ENCODE assay signal across 17 mouse cellular contexts in the genomic region with DNA sequence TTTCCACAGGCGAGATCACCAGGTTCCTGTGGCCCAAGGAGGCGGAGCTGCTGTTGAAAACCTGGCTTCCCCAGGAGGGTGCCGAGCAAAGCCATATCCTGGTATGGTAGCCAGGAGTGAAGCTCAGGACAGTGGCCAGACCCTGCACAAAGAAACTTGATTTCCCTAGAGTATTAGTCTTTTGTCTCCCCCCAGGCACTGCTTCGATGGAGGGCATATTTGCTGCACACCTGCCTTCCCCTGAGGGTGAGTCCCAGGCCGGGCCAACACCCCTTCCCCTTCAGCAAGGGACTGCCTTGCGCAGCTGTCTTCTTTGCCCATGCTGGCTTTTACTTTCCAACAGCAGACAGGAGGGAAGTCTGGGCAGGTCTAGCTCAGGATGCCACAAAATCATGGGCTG. TPM values are rescaled to one million over a fixed set of nuclear protein-coding genes. Genes with fewer than 3 reads are reported as not detected.
DNase-seq lines count a peak whose midpoint lies in the region; ATAC-seq and TF ChIP-seq lines count a peak whose summit lies in the region.
"Had no signal": no experiment of that assay in that cellular context is flagged by ENCODE, and none has a peak within 500 bp of the region (broad histone marks: within the 10 kb centered on the region; RNA-seq: fewer than 3 reads in every experiment).

No protein-coding gene starts in this region.

- no peak for TF ChIP-seq POLR2A in CH12.LX (IDR thresholded peaks at IDR 0.05; ENCODE audit: low read depth, low read length)

- in situ Hi-C loops in CH12.LX (cut with MboI; ENCODE audit: low pct_ligation_motif_present, low pct_unique_long_range_greater_than_20kb, low sequenced_read_pairs) = loop anchor here (5.0 kb wide), 1 partner anchor 49 kb away; a partner anchor contains a TSS

- H3K9ac ChIP-seq in kidney, embryonic 14.5 days (ENCODE audit: low read depth, low read length) = 0 out of 2 replicates have a peak overlapping the region, but pooled peaks have one; percentile 47
- peak overlapping the region; percentile 78 for H3K9ac ChIP-seq in CH12.LX (ENCODE audit: insufficient read depth, low read depth)
- no peak overlapping the region for H3K9ac ChIP-seq in liver, embryonic 15.5 days

- H3K36me3 ChIP-seq in kidney, embryonic 14.5 days (ENCODE audit: control insufficient read depth, insufficient read depth, low read length) = peaks cover 28% of the 10 kb centered on the region
- peaks cover 41 to 72% of the 10 kb centered on the region in 2 experiments for H3K36me3 ChIP-seq in CH12.LX (replicated peaks in 1 of 2; ENCODE audit: control insufficient read depth in 1 of 2, insufficient read depth in 1 of 2, low read length in 1 of 2)
- peaks cover 29% of the 10 kb centered on the region for H3K36me3 ChIP-seq in liver, embryonic 15.5 days (replicated peaks)

- 61% methylated on average over 6 of the region's 6 CpGs for WGBS in kidney, embryonic 14.5 days
- WGBS in liver, embryonic 15.5 days (ENCODE audit: insufficient replicate concordance) = 57% methylated on average over 6 of the region's 6 CpGs

- no peak overlapping the region for H3K4me3 ChIP-seq in kidney, embryonic 14.5 days (ENCODE audit: low read length)
- peak overlapping the region; percentile 58 to 70 (median 68) for H3K4me3 ChIP-seq in CH12.LX (replicated peaks in 1 of 3; ENCODE audit: low read depth in 2 of 3, low read length in 2 of 3, poor library complexity in 1 of 3)
- H3K4me3 ChIP-seq in liver, embryonic 15.5 days (replicated peaks) = no peak overlapping the region

- TF ChIP-seq RAD21 in CH12.LX (IDR thresholded peaks at IDR 0.05; ENCODE audit: low read depth, low read length) = no peak

- TF ChIP-seq CTCF in CH12.LX (conservative IDR thresholded peaks at IDR 0.05 in 1 of 2, IDR thresholded peaks at IDR 0.05 in 1 of 2; ENCODE audit: low read depth in 2 of 2, low read length in 2 of 2) = no peak

- no peak for TF ChIP-seq EP300 in CH12.LX (IDR thresholded peaks at IDR 0.05; ENCODE audit: low read length)

- H3K79me2 ChIP-seq in CH12.LX (replicated peaks; ENCODE audit: control insufficient read depth, extremely low read depth, insufficient read depth, poor library complexity, severe bottlenecking) = no peaks in the 10 kb centered on the region

- ATAC-seq in kidney, embryonic 14.5 days (ENCODE audit: low FRiP score, low TSS enrichment) = no peak
- ATAC-seq in liver, embryonic 15.5 days (ENCODE audit: insufficient read depth) = no peak

- no peaks in the 10 kb centered on the region for H3K27me3 ChIP-seq in kidney, embryonic 14.5 days (ENCODE audit: control insufficient read depth, insufficient read depth, low read length)
- no peaks in the 10 kb centered on the region for H3K27me3 ChIP-seq in CH12.LX (replicated peaks)
- no peaks in the 10 kb centered on the region for H3K27me3 ChIP-seq in liver, embryonic 15.5 days

- 0 out of 2 replicates have a peak overlapping the region, but pooled peaks have one; percentile 8 for H3K27ac ChIP-seq in kidney, embryonic 14.5 days (ENCODE audit: low read depth, low read length)
- H3K27ac ChIP-seq in CH12.LX (ENCODE audit: insufficient read depth, low read depth) = peak overlapping the region; percentile 81; the same call in 1 of the 2 replicates
- H3K27ac ChIP-seq in liver, embryonic 15.5 days (replicated peaks) = 0 out of 2 replicates have a peak overlapping the region, but pooled peaks have one; percentile 24
- H3K27ac ChIP-seq: gastrocnemius, adult 2 months had no signal

- H3K4me2 ChIP-seq in kidney, embryonic 14.5 days (replicated peaks; ENCODE audit: low read depth, low read length) = no peak overlapping the region
- peak overlapping the region; percentile 92 for H3K4me2 ChIP-seq in CH12.LX (ENCODE audit: insufficient read depth, low read depth, poor library complexity, severe bottlenecking)
- peak overlapping the region; percentile 54; the same call in 1 of the 2 replicates for H3K4me2 ChIP-seq in liver, embryonic 15.5 days

- 0 out of 2 replicates have a peak, but pooled peaks cover 7% of the 10 kb centered on the region for H3K4me1 ChIP-seq in kidney, embryonic 14.5 days (ENCODE audit: control insufficient read depth, insufficient read depth, low read length)
- peaks cover 2 to 56% of the 10 kb centered on the region in 2 experiments; a peak in 2 of 4 replicates for H3K4me1 ChIP-seq in CH12.LX (ENCODE audit: control insufficient read depth in 1 of 2, insufficient read depth in 2 of 2)
- peaks cover 11% of the 10 kb centered on the region for H3K4me1 ChIP-seq in liver, embryonic 15.5 days (replicated peaks)

- peak; percentile 14 for DNase-seq in cerebellum, adult 11-12 months
- DNase-seq in cerebellum, postnatal 36 days = no peak
- no peak for DNase-seq in kidney, adult 9 months
- peak; percentile 18 for DNase-seq in CH12.LX (ENCODE audit: extremely low read depth)
- DNase-seq in urinary bladder, postnatal 10 days (ENCODE audit: low spot score) = no peak
- no peak for DNase-seq in adrenal gland, postnatal 14 days
- DNase-seq: gastrocnemius, adult 2 months; heart, postnatal 4 days; right cerebral cortex, postnatal 4 days had no signal

- dilution Hi-C loops in CH12.LX (cut with MboI; ENCODE audit: extremely low pct_ligation_motif_present, extremely low pct_unique_long_range_greater_than_20kb, low sequenced_read_pairs) = no loop called here

- no peaks in the 10 kb centered on the region for H3K9me3 ChIP-seq in kidney, embryonic 14.5 days (ENCODE audit: control insufficient read depth, low read length)
- H3K9me3 ChIP-seq in CH12.LX (replicated peaks; ENCODE audit: low read length) = no peaks in the 10 kb centered on the region
- H3K9me3 ChIP-seq in liver, embryonic 15.5 days (replicated peaks) = no peaks in the 10 kb centered on the region
- H3K9me3 ChIP-seq: embryonic facial prominence, embryonic 10.5 days; forebrain, embryonic 10.5 days had no signal

TF ChIP-seq in CH12.LX, 34 proteins besides CTCF, POLR2A, EP300 and RAD21:
- TF ChIP-seq ETS1 (conservative IDR thresholded peaks at IDR 0.05; ENCODE audit: low read depth, low read length) = no peak
- no peak for TF ChIP-seq MAFK (IDR thresholded peaks at IDR 0.05; ENCODE audit: insufficient replicate concordance, low read length)
- TF ChIP-seq MAX (IDR thresholded peaks at IDR 0.05; ENCODE audit: low read length) = no peak
- TF ChIP-seq MEF2A (IDR thresholded peaks at IDR 0.05; ENCODE audit: borderline replicate concordance, low read depth, low read length) = no peak
- no peak for TF ChIP-seq ELF1 (IDR thresholded peaks at IDR 0.05; ENCODE audit: low read depth, low read length)
- TF ChIP-seq BHLHE40 (IDR thresholded peaks at IDR 0.05; ENCODE audit: low read depth, low read length) = no peak
- TF ChIP-seq JUND (conservative IDR thresholded peaks at IDR 0.05; ENCODE audit: low read depth, low read length) = no peak
- no peak for TF ChIP-seq NRF1 (IDR thresholded peaks at IDR 0.05; ENCODE audit: low read depth, low read length)
- no peak for TF ChIP-seq TCF12 (IDR thresholded peaks at IDR 0.05; ENCODE audit: low read depth, low read length)
- no peak for TF ChIP-seq ZKSCAN1 (IDR thresholded peaks at IDR 0.05; ENCODE audit: borderline replicate concordance, low read depth, low read length)
- TF ChIP-seq UBTF (IDR thresholded peaks at IDR 0.05; ENCODE audit: low read depth, low read length) = no peak
- TF ChIP-seq USF2 (conservative IDR thresholded peaks at IDR 0.05; ENCODE audit: low read depth, low read length) = no peak
- TF ChIP-seq GABPA (IDR thresholded peaks at IDR 0.05; ENCODE audit: insufficient replicate concordance, low read depth, low read length) = no peak

RNA-seq across cellular contexts. Expression of a gene that starts 0.5 kb away (rescaled TPM):
- polyA plus RNA-seq in kidney, embryonic 14.5 days (2014; fragmentation: Nextera tagmentation; extraction: Ambion mirVana) = 0.33 and 0.65 TPM in 2 replicates
- total RNA-seq in CH12.LX (2012; rRNA removed) (7.5 and 7.6 TPM in 2 replicates), CH12.LX (2014; rRNA removed) (1.7 and 2.0 TPM in 2 replicates)
- 32.6 and 33.2 TPM in 2 replicates for polyA plus RNA-seq in CH12.LX (2012; ENCODE audit: insufficient read length, low read depth)
- 0.35 and 0.74 TPM in 2 replicates for polyA plus RNA-seq in liver, embryonic 15.5 days (2015; fragmentation: Nextera tagmentation; extraction: Ambion mirVana)
- total RNA-seq in adrenal gland, postnatal 14 days (2021) = 3.1 and 8.1 TPM in 2 replicates

RNA-seq across cellular contexts. Expression of a gene that starts 14.4 kb away (rescaled TPM):
- 50.3 and 62.0 TPM in 2 replicates for polyA plus RNA-seq in kidney, embryonic 14.5 days (2014; fragmentation: Nextera tagmentation; extraction: Ambion mirVana)
- 10.9 and 11.9 TPM in 2 replicates for total RNA-seq in CH12.LX (2012; rRNA removed)
- 4.8 and 5.2 TPM in 2 replicates for total RNA-seq in CH12.LX (2014; rRNA removed)
- 31.8 and 40.0 TPM in 2 replicates for polyA plus RNA-seq in CH12.LX (2012; ENCODE audit: insufficient read length, low read depth)
- 22.4 and 23.6 TPM in 2 replicates for polyA plus RNA-seq in liver, embryonic 15.5 days (2015; fragmentation: Nextera tagmentation; extraction: Ambion mirVana)
- total RNA-seq in adrenal gland, postnatal 14 days (2021) = 23.3 and 23.8 TPM in 2 replicates

RNA-seq across cellular contexts. Expression of a gene that starts 14.4 kb away (rescaled TPM):
- 15.6 and 16.1 TPM in 2 replicates for polyA plus RNA-seq in kidney, embryonic 14.5 days (2014; fragmentation: Nextera tagmentation; extraction: Ambion mirVana)
- 17.5 and 32.3 TPM in 2 replicates for total RNA-seq in CH12.LX (2012; rRNA removed)
- 18.9 and 23.3 TPM in 2 replicates for total RNA-seq in CH12.LX (2014; rRNA removed)
- polyA plus RNA-seq in CH12.LX (2012; ENCODE audit: insufficient read length, low read depth) = 10.0 and 15.9 TPM in 2 replicates
- polyA plus RNA-seq in liver, embryonic 15.5 days (2015; fragmentation: Nextera tagmentation; extraction: Ambion mirVana) = 6.1 and 6.3 TPM in 2 replicates
- 10.6 and 11.0 TPM in 2 replicates for total RNA-seq in adrenal gland, postnatal 14 days (2021)

RNA-seq across cellular contexts. Expression of a gene that starts 20.9 kb away (rescaled TPM):
- polyA plus RNA-seq in kidney, embryonic 14.5 days (2014; fragmentation: Nextera tagmentation; extraction: Ambion mirVana) = 0.16 TPM in 1 of 2 replicates, not detected in the other
- total RNA-seq in CH12.LX (2012; rRNA removed) = 0.25 TPM in 1 of 2 replicates, not detected in the other
- total RNA-seq in CH12.LX (2014; rRNA removed) = not detected in 2 replicates
- not detected in 2 replicates for polyA plus RNA-seq in CH12.LX (2012; ENCODE audit: insufficient read length, low read depth)
- not detected in 2 replicates for polyA plus RNA-seq in liver, embryonic 15.5 days (2015; fragmentation: Nextera tagmentation; extraction: Ambion mirVana)
- total RNA-seq in adrenal gland, postnatal 14 days (2021) = not detected in 2 replicates
- total RNA-seq: adrenal gland, adult 18-20 months; gastrocnemius, adult 2 months; heart, postnatal 4 days; layer of hippocampus, postnatal 25 days had no signal
- polyA plus RNA-seq: embryonic facial prominence, embryonic 10.5 days; kidney, embryonic 16.5 days; liver, embryonic 16.5 days had no signal

RNA-seq across cellular contexts. Expression of a gene that starts 21.5 kb away (rescaled TPM):
- 33.0 and 36.2 TPM in 2 replicates for polyA plus RNA-seq in kidney, embryonic 14.5 days (2014; fragmentation: Nextera tagmentation; extraction: Ambion mirVana)
- total RNA-seq in CH12.LX (2012; rRNA removed) (25.2 and 27.4 TPM in 2 replicates), CH12.LX (2014; rRNA removed) (15.6 and 17.7 TPM in 2 replicates)
- 30.8 and 35.9 TPM in 2 replicates for polyA plus RNA-seq in CH12.LX (2012; ENCODE audit: insufficient read length, low read depth)
- polyA plus RNA-seq in liver, embryonic 15.5 days (2015; fragmentation: Nextera tagmentation; extraction: Ambion mirVana) = 4.4 and 5.2 TPM in 2 replicates
- total RNA-seq in adrenal gland, postnatal 14 days (2021) = 5.4 and 6.0 TPM in 2 replicates

Comparison
In these comparisons a context has a peak if more than half of its experiments do, and no peak if none do; other contexts are left out.
1. DNase-seq: peak in cerebellum, adult 11-12 months (single experiment) and CH12.LX (single experiment); none in cerebellum, postnatal 36 days (0 of 2), kidney, adult 9 months (single experiment), urinary bladder, postnatal 10 days (single experiment) and adrenal gland, postnatal 14 days (single experiment).
2. H3K27ac ChIP-seq: peak in every context shown above with its lines; median percentile 81 in CH12.LX; 24 in liver, embryonic 15.5 days; 8 in kidney, embryonic 14.5 days.
3. H3K4me3 ChIP-seq: peak in CH12.LX (3 of 3); none in kidney, embryonic 14.5 days (single experiment) and liver, embryonic 15.5 days (single experiment).
4. RNA of a gene that starts 0.5 kb away (polyA plus RNA-seq): 32.6 to 33.2 TPM in CH12.LX; 0.33 to 0.65 TPM in kidney, embryonic 14.5 days and 0.35 to 0.74 TPM in liver, embryonic 15.5 days; every median in the first group is over 10 times any median in the second.